Mouse (Mus musculus): ENCODE measurements around the gene Pxt1.

- no peak for TF ChIP-seq GATA1 (IDR thresholded peaks at IDR 0.05; ENCODE audit: borderline replicate concordance, low read length)
- TF ChIP-seq FLI1 (IDR thresholded peaks at IDR 0.05; ENCODE audit: low read length), result no peak
Measured at GRCm38 (mm10) chr17:28897817-28898216, 45.8 kb downstream of the Pxt1 start.

Measured in megakaryocyte, embryonic 14.5 days (primary cell).